Comparison of ENCODE assay signal across 20 mouse cellular contexts in the genomic region with DNA sequence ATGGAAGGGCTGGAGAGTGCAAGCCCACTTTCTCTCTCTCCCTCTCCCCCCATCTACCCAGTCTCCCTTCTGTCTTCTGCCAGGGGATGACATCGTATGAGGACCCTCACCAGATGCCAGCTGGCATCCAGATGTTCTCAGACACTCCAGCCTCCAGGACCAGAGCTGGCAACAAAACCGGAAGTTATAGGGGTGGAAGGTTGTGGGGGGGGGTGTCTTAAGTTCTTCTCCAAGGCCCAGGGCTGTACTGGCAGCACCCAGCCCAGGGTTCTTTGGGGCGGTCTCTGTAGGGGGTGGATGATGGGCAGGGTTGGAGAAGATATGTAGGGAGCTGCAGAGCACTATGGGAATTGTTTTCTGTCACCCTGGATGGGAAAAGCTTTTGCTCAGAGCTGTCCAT. TPM values are rescaled to one million over a fixed set of nuclear protein-coding genes. Genes with fewer than 3 reads are reported as not detected.
A peak's percentile ranks its signal among the peaks of the same experiment; 100 is the strongest.
DNase-seq lines count a peak whose midpoint lies in the region; ATAC-seq and TF ChIP-seq lines count a peak whose summit lies in the region.
"Had no signal": no experiment of that assay in that cellular context is flagged by ENCODE, and none has a peak within 500 bp of the region (broad histone marks: within the 10 kb centered on the region; RNA-seq: fewer than 3 reads in every experiment).

No protein-coding gene starts in this region.

- H3K9ac ChIP-seq in kidney, embryonic 14.5 days (ENCODE audit: low read depth, low read length): no peak overlapping the region
- H3K9ac ChIP-seq in lung, postnatal 0 days (replicated peaks; ENCODE audit: low read depth): no peak overlapping the region
- H3K9ac ChIP-seq in embryonic facial prominence, embryonic 13.5 days: 0 out of 2 replicates have a peak overlapping the region, but pooled peaks have one; percentile 21
- H3K9ac ChIP-seq in forebrain, embryonic 16.5 days (replicated peaks; ENCODE audit: low read depth, low read length): no peak overlapping the region
- H3K9ac ChIP-seq: hindbrain, embryonic 12.5 days; limb, embryonic 13.5 days; liver, embryonic 14.5 days; neural tube, embryonic 13.5 days had no signal

- no peaks in the 10 kb centered on the region for H3K27me3 ChIP-seq in kidney, embryonic 14.5 days (ENCODE audit: control insufficient read depth, insufficient read depth, low read length)
- H3K27me3 ChIP-seq in lung, postnatal 0 days (replicated peaks; ENCODE audit: insufficient read depth, low read length): no peaks in the 10 kb centered on the region
- H3K27me3 ChIP-seq in embryonic facial prominence, embryonic 13.5 days: peaks cover 11% of the 10 kb centered on the region
- H3K27me3 ChIP-seq in forebrain, embryonic 16.5 days (replicated peaks; ENCODE audit: control insufficient read depth, insufficient read depth, low read length): 0 out of 2 replicates have a peak, but pooled peaks cover 2% of the 10 kb centered on the region

- no peak overlapping the region for H3K4me3 ChIP-seq in kidney, embryonic 14.5 days (ENCODE audit: low read length)
- no peak overlapping the region for H3K4me3 ChIP-seq in lung, postnatal 0 days (ENCODE audit: low read depth, low read length)
- no peak overlapping the region for H3K4me3 ChIP-seq in embryonic facial prominence, embryonic 13.5 days
- no peak overlapping the region for H3K4me3 ChIP-seq in forebrain, embryonic 16.5 days (replicated peaks; ENCODE audit: low read length)
- H3K4me3 ChIP-seq: forebrain, embryonic 10.5 days; gastrocnemius, adult 2 months; hindbrain, embryonic 12.5 days; limb, embryonic 13.5 days; neural tube, embryonic 13.5 days had no signal

- 55% methylated on average over 3 of the region's 3 CpGs for WGBS in kidney, embryonic 14.5 days
- 42% methylated on average over 3 of the region's 3 CpGs for WGBS in lung, postnatal 0 days
- WGBS in embryonic facial prominence, embryonic 13.5 days: 47% methylated on average over 3 of the region's 3 CpGs
- 81% methylated on average over 3 of the region's 3 CpGs for WGBS in forebrain, embryonic 16.5 days

- no peak for ATAC-seq in kidney, embryonic 14.5 days (ENCODE audit: low FRiP score, low TSS enrichment)
- no peak for ATAC-seq in lung, postnatal 0 days
- no peak for ATAC-seq in embryonic facial prominence, embryonic 13.5 days (ENCODE audit: insufficient number of reproducible peaks, insufficient read depth, low FRiP score, low TSS enrichment, low read depth)
- ATAC-seq in forebrain, embryonic 16.5 days: no peak

- TF ChIP-seq EP300 in lung, postnatal 0 days (IDR thresholded peaks at IDR 0.05): no peak

- no peak for TF ChIP-seq CTCF in lung, postnatal 0 days (IDR thresholded peaks at IDR 0.05)

- no peak overlapping the region for H3K4me2 ChIP-seq in kidney, embryonic 14.5 days (replicated peaks; ENCODE audit: low read depth, low read length)
- no peak overlapping the region for H3K4me2 ChIP-seq in lung, postnatal 0 days (replicated peaks; ENCODE audit: low read depth, low read length)
- no peak overlapping the region for H3K4me2 ChIP-seq in embryonic facial prominence, embryonic 13.5 days
- H3K4me2 ChIP-seq in forebrain, embryonic 16.5 days (ENCODE audit: low read length): no peak overlapping the region
- H3K4me2 ChIP-seq: hindbrain, embryonic 12.5 days; limb, embryonic 13.5 days; neural tube, embryonic 13.5 days had no signal

- DNase-seq in kidney, postnatal 36 days: no peak
- DNase-seq in lung, postnatal 0 days (ENCODE audit: low spot score): peak; percentile 21
- DNase-seq in lung, adult 18-20 months: no peak
- DNase-seq in adrenal gland, postnatal 36 days: no peak
- DNase-seq: adrenal gland, adult 2 months; cerebellum, adult 9-11 months; kidney, postnatal 25 days; layer of hippocampus, adult 9-11 months; midbrain, embryonic 14.5 days; right cerebral cortex, adult 18-20 months had no signal

- H3K36me3 ChIP-seq in kidney, embryonic 14.5 days (ENCODE audit: control insufficient read depth, insufficient read depth, low read length): no peaks in the 10 kb centered on the region
- H3K36me3 ChIP-seq in lung, postnatal 0 days (ENCODE audit: insufficient read depth, low read length): no peaks in the 10 kb centered on the region
- no peaks in the 10 kb centered on the region for H3K36me3 ChIP-seq in embryonic facial prominence, embryonic 13.5 days
- no peaks in the 10 kb centered on the region for H3K36me3 ChIP-seq in forebrain, embryonic 16.5 days (ENCODE audit: control insufficient read depth, insufficient read depth)
- H3K36me3 ChIP-seq: forebrain, embryonic 10.5 days; hindbrain, embryonic 12.5 days; limb, embryonic 13.5 days; neural tube, embryonic 13.5 days had no signal

- H3K27ac ChIP-seq in kidney, embryonic 14.5 days (ENCODE audit: low read depth, low read length): peak overlapping the region; percentile 67; the same call in 1 of the 2 replicates
- peak overlapping the region; percentile 86; the same call in 1 of the 2 replicates for H3K27ac ChIP-seq in lung, postnatal 0 days (ENCODE audit: low read length)
- H3K27ac ChIP-seq in embryonic facial prominence, embryonic 13.5 days: peak overlapping the region; percentile 51
- no peak overlapping the region for H3K27ac ChIP-seq in forebrain, embryonic 16.5 days (ENCODE audit: low read length)
- H3K27ac ChIP-seq: forebrain, embryonic 10.5 days; hindbrain, embryonic 12.5 days; limb, embryonic 13.5 days; liver, embryonic 14.5 days; neural tube, embryonic 13.5 days had no signal

- H3K4me1 ChIP-seq in kidney, embryonic 14.5 days (ENCODE audit: control insufficient read depth, insufficient read depth, low read length): peaks cover 32% of the 10 kb centered on the region
- peaks cover 29% of the 10 kb centered on the region for H3K4me1 ChIP-seq in lung, postnatal 0 days (ENCODE audit: insufficient read depth, low read depth, low read length)
- peaks cover 48% of the 10 kb centered on the region for H3K4me1 ChIP-seq in embryonic facial prominence, embryonic 13.5 days
- H3K4me1 ChIP-seq in forebrain, embryonic 16.5 days (replicated peaks; ENCODE audit: control insufficient read depth, insufficient read depth, low read length): peaks cover 22% of the 10 kb centered on the region

- no peaks in the 10 kb centered on the region for H3K9me3 ChIP-seq in kidney, embryonic 14.5 days (ENCODE audit: control insufficient read depth, low read length)
- H3K9me3 ChIP-seq in lung, postnatal 0 days (ENCODE audit: low read length): no peaks in the 10 kb centered on the region
- H3K9me3 ChIP-seq in embryonic facial prominence, embryonic 13.5 days: no peaks in the 10 kb centered on the region
- no peaks in the 10 kb centered on the region for H3K9me3 ChIP-seq in forebrain, embryonic 16.5 days (ENCODE audit: control insufficient read depth, low read length)
- H3K9me3 ChIP-seq: forebrain, embryonic 10.5 days; hindbrain, embryonic 12.5 days; limb, embryonic 13.5 days; neural tube, embryonic 13.5 days had no signal

RNA-seq across cellular contexts. Expression of a gene that starts 3.9 kb away (rescaled TPM):
- polyA plus RNA-seq in kidney, embryonic 14.5 days (2014; fragmentation: Nextera tagmentation; extraction: Ambion mirVana): 10.5 and 10.8 TPM in 2 replicates
- 21.3 and 23.2 TPM in 2 replicates for polyA plus RNA-seq in lung, postnatal 0 days (2015; fragmentation: Nextera tagmentation; extraction: Ambion mirVana)
- polyA plus RNA-seq in embryonic facial prominence, embryonic 13.5 days (2015; fragmentation: Nextera tagmentation; extraction: Ambion mirVana): 4.7 TPM in 2 replicates
- polyA plus RNA-seq in forebrain, embryonic 16.5 days (2015; fragmentation: Nextera tagmentation; extraction: Ambion mirVana): 11.1 and 12.4 TPM in 2 replicates
- total RNA-seq in adrenal gland, postnatal 36 days (2021): 1 to 10 TPM; 6.0 to 6.2 TPM
- total RNA-seq: megakaryocyte progenitor cell, adult 5-6 weeks had no signal

RNA-seq across cellular contexts. Expression of a gene that starts 15.7 kb away (rescaled TPM):
- 132 and 167 TPM in 2 replicates for polyA plus RNA-seq in kidney, embryonic 14.5 days (2014; fragmentation: Nextera tagmentation; extraction: Ambion mirVana)
- 77.7 and 78.0 TPM in 2 replicates for polyA plus RNA-seq in lung, postnatal 0 days (2015; fragmentation: Nextera tagmentation; extraction: Ambion mirVana)
- 164 and 179 TPM in 2 replicates for polyA plus RNA-seq in embryonic facial prominence, embryonic 13.5 days (2015; fragmentation: Nextera tagmentation; extraction: Ambion mirVana)
- 124 and 126 TPM in 2 replicates for polyA plus RNA-seq in forebrain, embryonic 16.5 days (2015; fragmentation: Nextera tagmentation; extraction: Ambion mirVana)
- total RNA-seq in adrenal gland, postnatal 36 days (2021): 100 to 1,000 TPM in 1 of 2 experiments, 10 to 100 TPM in 1; 89.6 to 120 TPM

RNA-seq across cellular contexts. Expression of a gene that starts 34.6 kb away (rescaled TPM):
- polyA plus RNA-seq in kidney, embryonic 14.5 days (2014; fragmentation: Nextera tagmentation; extraction: Ambion mirVana): 2.9 and 4.0 TPM in 2 replicates
- polyA plus RNA-seq in lung, postnatal 0 days (2015; fragmentation: Nextera tagmentation; extraction: Ambion mirVana): 1.3 and 1.5 TPM in 2 replicates
- polyA plus RNA-seq in embryonic facial prominence, embryonic 13.5 days (2015; fragmentation: Nextera tagmentation; extraction: Ambion mirVana): 3.8 and 4.7 TPM in 2 replicates
- 11.0 and 13.7 TPM in 2 replicates for polyA plus RNA-seq in forebrain, embryonic 16.5 days (2015; fragmentation: Nextera tagmentation; extraction: Ambion mirVana)
- total RNA-seq in adrenal gland, postnatal 36 days (2021): 1 to 10 TPM in 1 of 2 experiments, under 1 TPM in 1; 0.92 to 1.4 TPM

RNA-seq across cellular contexts. Expression of a gene that starts 35.5 kb away (rescaled TPM):
- 74.2 and 95.3 TPM in 2 replicates for polyA plus RNA-seq in kidney, embryonic 14.5 days (2014; fragmentation: Nextera tagmentation; extraction: Ambion mirVana)
- polyA plus RNA-seq in lung, postnatal 0 days (2015; fragmentation: Nextera tagmentation; extraction: Ambion mirVana): 16.6 and 20.7 TPM in 2 replicates
- polyA plus RNA-seq in embryonic facial prominence, embryonic 13.5 days (2015; fragmentation: Nextera tagmentation; extraction: Ambion mirVana): 74.5 and 79.5 TPM in 2 replicates
- 31.9 and 34.2 TPM in 2 replicates for polyA plus RNA-seq in forebrain, embryonic 16.5 days (2015; fragmentation: Nextera tagmentation; extraction: Ambion mirVana)
- total RNA-seq in adrenal gland, postnatal 36 days (2021): 10 to 100 TPM; 22.9 to 23.7 TPM

RNA-seq across cellular contexts. Expression of a gene that starts 50.9 kb away (rescaled TPM):
- polyA plus RNA-seq in kidney, embryonic 14.5 days (2014; fragmentation: Nextera tagmentation; extraction: Ambion mirVana): 3.3 and 3.5 TPM in 2 replicates
- 8.4 and 10.2 TPM in 2 replicates for polyA plus RNA-seq in lung, postnatal 0 days (2015; fragmentation: Nextera tagmentation; extraction: Ambion mirVana)
- polyA plus RNA-seq in embryonic facial prominence, embryonic 13.5 days (2015; fragmentation: Nextera tagmentation; extraction: Ambion mirVana): 3.1 and 4.5 TPM in 2 replicates
- polyA plus RNA-seq in forebrain, embryonic 16.5 days (2015; fragmentation: Nextera tagmentation; extraction: Ambion mirVana): 1.5 and 2.0 TPM in 2 replicates
- total RNA-seq in adrenal gland, postnatal 36 days (2021): 10 to 100 TPM in 1 of 2 experiments, 1 to 10 TPM in 1; 9.4 to 33.2 TPM
